In genomic region chr9:77630764-77631163, GRCm38 (mm10) we compare ENCODE assay signal across 19 mouse cellular contexts. TPM values are rescaled to one million over a fixed set of nuclear protein-coding genes. Genes with fewer than 3 reads are reported as not detected.
DNase-seq lines count a peak whose midpoint lies in the region; ATAC-seq and TF ChIP-seq lines count a peak whose summit lies in the region.
"Had no signal": no experiment of that assay in that cellular context is flagged by ENCODE, and none has a peak within 500 bp of the region (broad histone marks: within the 10 kb centered on the region; RNA-seq: fewer than 3 reads in every experiment).

No protein-coding gene starts in this region.

- peak; percentile 70 for DNase-seq in midbrain, embryonic 11.5 days (ENCODE audit: low spot score, missing footprints)
- DNase-seq in lung, embryonic 14.5 days, result peak; percentile 27
- DNase-seq in lung, postnatal 14 days, result peak; percentile 28
- DNase-seq in thymus, postnatal 36 days, result no peak
- DNase-seq in left cerebral cortex, adult 8-10 months (ENCODE audit: low spot score in 2 of 2), result no peak
- no peak for DNase-seq in cerebellum, postnatal 36 days
- DNase-seq: adrenal gland, adult 8-10 months; adrenal gland, postnatal 36 days; cerebellum, adult 11 months; cerebellum, adult 8-10 months; cerebellum, postnatal 14 days; gastrocnemius, postnatal 25 days had no signal

- no peak overlapping the region for H3K4me3 ChIP-seq in midbrain, embryonic 11.5 days (ENCODE audit: low read depth, low read length)
- H3K4me3 ChIP-seq in midbrain, embryonic 15.5 days, result no peak overlapping the region
- H3K4me3 ChIP-seq in lung, embryonic 14.5 days (ENCODE audit: low read depth, low read length), result no peak overlapping the region
- H3K4me3 ChIP-seq: embryonic facial prominence, embryonic 12.5 days; heart, embryonic 10.5 days; hindbrain, embryonic 10.5 days had no signal

- no peaks in the 10 kb centered on the region for H3K36me3 ChIP-seq in midbrain, embryonic 11.5 days (ENCODE audit: control insufficient read depth, insufficient read depth, low read length)
- no peaks in the 10 kb centered on the region for H3K36me3 ChIP-seq in midbrain, embryonic 15.5 days (replicated peaks)
- H3K36me3 ChIP-seq in lung, embryonic 14.5 days (ENCODE audit: insufficient read depth), result no peaks in the 10 kb centered on the region
- H3K36me3 ChIP-seq: embryonic facial prominence, embryonic 12.5 days; heart, embryonic 10.5 days; hindbrain, embryonic 10.5 days had no signal

- H3K9ac ChIP-seq in midbrain, embryonic 11.5 days (ENCODE audit: low read length), result no peak overlapping the region
- H3K9ac ChIP-seq in midbrain, embryonic 15.5 days, result no peak overlapping the region
- H3K9ac ChIP-seq in lung, embryonic 14.5 days, result no peak overlapping the region
- H3K9ac ChIP-seq: embryonic facial prominence, embryonic 12.5 days; hindbrain, embryonic 14.5 days had no signal

- 83% methylated on average over 7 of the region's 7 CpGs for whole genome bisulfite sequencing in midbrain, embryonic 11.5 days
- 84% methylated on average over 7 of the region's 7 CpGs for WGBS in midbrain, embryonic 15.5 days
- 65% methylated on average over 7 of the region's 7 CpGs for WGBS in lung, embryonic 14.5 days

- no peak for TF ChIP-seq CTCF in lung, embryonic 14.5 days (IDR thresholded peaks at IDR 0.05; ENCODE audit: low read depth)

- no peak for ATAC-seq in midbrain, embryonic 11.5 days (ENCODE audit: low FRiP score)
- no peak for ATAC-seq in midbrain, embryonic 15.5 days (replicated peaks)
- no peak for ATAC-seq in lung, embryonic 14.5 days (ENCODE audit: insufficient read depth)
- ATAC-seq: forebrain, embryonic 16.5 days had no signal

- H3K9me3 ChIP-seq in midbrain, embryonic 11.5 days (ENCODE audit: control insufficient read depth, low read length), result no peaks in the 10 kb centered on the region
- H3K9me3 ChIP-seq in midbrain, embryonic 15.5 days, result no peaks in the 10 kb centered on the region
- H3K9me3 ChIP-seq in lung, embryonic 14.5 days (ENCODE audit: low read depth, low read length), result no peaks in the 10 kb centered on the region
- H3K9me3 ChIP-seq: embryonic facial prominence, embryonic 12.5 days; heart, embryonic 10.5 days; hindbrain, embryonic 10.5 days had no signal

- H3K27me3 ChIP-seq in midbrain, embryonic 11.5 days (ENCODE audit: control insufficient read depth, insufficient read depth, low read length), result no peaks in the 10 kb centered on the region
- no peaks in the 10 kb centered on the region for H3K27me3 ChIP-seq in midbrain, embryonic 15.5 days (replicated peaks)
- H3K27me3 ChIP-seq in lung, embryonic 14.5 days (ENCODE audit: insufficient read depth, low read length), result no peaks in the 10 kb centered on the region
- H3K27me3 ChIP-seq: embryonic facial prominence, embryonic 12.5 days had no signal

- H3K4me1 ChIP-seq in midbrain, embryonic 11.5 days (ENCODE audit: control insufficient read depth, insufficient read depth, low read length), result no peaks in the 10 kb centered on the region
- H3K4me1 ChIP-seq in midbrain, embryonic 15.5 days, result no peaks in the 10 kb centered on the region
- H3K4me1 ChIP-seq in lung, embryonic 14.5 days (ENCODE audit: insufficient read depth), result no peaks in the 10 kb centered on the region
- H3K4me1 ChIP-seq: embryonic facial prominence, embryonic 12.5 days; hindbrain, embryonic 10.5 days had no signal

- no peak overlapping the region for H3K27ac ChIP-seq in midbrain, embryonic 11.5 days (ENCODE audit: low read depth, low read length)
- no peak overlapping the region for H3K27ac ChIP-seq in midbrain, embryonic 15.5 days
- H3K27ac ChIP-seq in lung, embryonic 14.5 days (ENCODE audit: low read depth), result no peak overlapping the region
- H3K27ac ChIP-seq: embryonic facial prominence, embryonic 12.5 days; heart, embryonic 10.5 days; hindbrain, embryonic 10.5 days; hindbrain, embryonic 14.5 days had no signal

- H3K4me2 ChIP-seq in midbrain, embryonic 11.5 days, result no peak overlapping the region
- no peak overlapping the region for H3K4me2 ChIP-seq in midbrain, embryonic 15.5 days
- no peak overlapping the region for H3K4me2 ChIP-seq in lung, embryonic 14.5 days
- H3K4me2 ChIP-seq: embryonic facial prominence, embryonic 12.5 days; hindbrain, embryonic 14.5 days had no signal

RNA-seq across cellular contexts. Expression of gene Klhl31, which starts 5.5 kb away (rescaled TPM):
- polyA plus RNA-seq in midbrain, embryonic 11.5 days (2014; fragmentation: Nextera tagmentation; extraction: Ambion mirVana), result 0.14 and 0.32 TPM in 2 replicates
- polyA plus RNA-seq in midbrain, embryonic 15.5 days (2015; fragmentation: Nextera tagmentation; extraction: Ambion mirVana), result 0.08 and 0.10 TPM in 2 replicates
- polyA plus RNA-seq in lung, embryonic 14.5 days (2014; fragmentation: Nextera tagmentation; extraction: Ambion mirVana), result 0.33 and 0.54 TPM in 2 replicates
- under 1 TPM; 0.14 to 0.43 (median 0.29) TPM for total RNA-seq in left cerebral cortex, adult 8-10 months (2022)
- total RNA-seq: adrenal gland, postnatal 36 days; granulocyte monocyte progenitor cell, adult 5-6 weeks had no signal

Comparison
In these comparisons a context has a peak if more than half of its experiments do, and no peak if none do; other contexts are left out.
1. DNase-seq: peak in midbrain, embryonic 11.5 days (single experiment), lung, embryonic 14.5 days (single experiment) and lung, postnatal 14 days (single experiment); none in thymus, postnatal 36 days (0 of 2), left cerebral cortex, adult 8-10 months (0 of 2) and cerebellum, postnatal 36 days (0 of 2).